13 mouse cellular contexts compared by ENCODE assay signal in the genomic region with DNA sequence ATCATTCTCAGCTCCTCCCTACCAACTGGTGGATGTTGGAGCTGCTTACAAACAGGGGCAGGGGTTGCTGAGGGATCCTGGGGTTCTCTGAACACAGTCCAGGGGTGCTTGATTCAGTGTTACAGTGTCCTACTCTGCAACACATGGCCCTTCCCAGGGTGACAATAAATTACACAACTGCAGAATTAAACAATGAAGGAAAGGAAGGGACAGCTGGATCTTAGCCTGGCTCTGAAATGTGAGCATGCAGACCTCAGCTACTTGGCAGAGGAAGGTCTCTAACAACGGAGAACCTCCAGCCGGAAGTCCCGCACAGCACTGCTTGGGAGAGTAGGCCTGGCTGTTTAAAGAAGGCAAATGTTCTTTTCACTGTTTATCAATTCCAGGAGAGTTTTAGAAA. TPM values are rescaled to one million over a fixed set of nuclear protein-coding genes. Genes with fewer than 3 reads are reported as not detected.
DNase-seq lines count a peak whose midpoint lies in the region; ATAC-seq and TF ChIP-seq lines count a peak whose summit lies in the region.
"Had no signal": no experiment of that assay in that cellular context is flagged by ENCODE, and none has a peak within 500 bp of the region (broad histone marks: within the 10 kb centered on the region; RNA-seq: fewer than 3 reads in every experiment).

No protein-coding gene starts in this region.

- H3K4me1 ChIP-seq in lung, embryonic 14.5 days (ENCODE audit: insufficient read depth) = no peaks in the 10 kb centered on the region
- H3K4me1 ChIP-seq in lung, adult 2 months (ENCODE audit: control insufficient read depth, insufficient read depth, low read length) = peaks cover 5% of the 10 kb centered on the region
- 0 out of 2 replicates have a peak, but pooled peaks cover 3% of the 10 kb centered on the region for H3K4me1 ChIP-seq in stomach, postnatal 0 days (replicated peaks; ENCODE audit: control insufficient read depth, insufficient read depth)

- TF ChIP-seq EP300 in stomach, postnatal 0 days (optimal IDR thresholded peaks at IDR 0.05) = no peak

- no peak for TF ChIP-seq CTCF in gastrocnemius, adult 2 months (IDR thresholded peaks at IDR 0.05)
- TF ChIP-seq CTCF in lung, embryonic 14.5 days (IDR thresholded peaks at IDR 0.05; ENCODE audit: low read depth) = no peak
- no peak for TF ChIP-seq CTCF in lung, adult 2 months (IDR thresholded peaks at IDR 0.05; ENCODE audit: insufficient read depth, low read length)
- TF ChIP-seq CTCF in stomach, postnatal 0 days (IDR thresholded peaks at IDR 0.05; ENCODE audit: low read depth) = no peak

- no peak for TF ChIP-seq POLR2A in lung, adult 2 months (IDR thresholded peaks at IDR 0.05; ENCODE audit: borderline replicate concordance, extremely low read depth, low read depth, low read length)

- no peak for ATAC-seq in lung, embryonic 14.5 days (ENCODE audit: insufficient read depth)
- ATAC-seq in stomach, postnatal 0 days (ENCODE audit: low FRiP score, low TSS enrichment) = peak; percentile 53; the same call in 1 of the 2 replicates
- no peak for ATAC-seq in erythroblast, adult 5-6 weeks (replicated peaks; ENCODE audit: low FRiP score, poor library complexity, severe bottlenecking)
- ATAC-seq: midbrain, embryonic 16.5 days had no signal

- H3K9ac ChIP-seq in lung, embryonic 14.5 days = no peak overlapping the region
- H3K9ac ChIP-seq in stomach, postnatal 0 days (ENCODE audit: low read length) = no peak overlapping the region
- H3K9ac ChIP-seq: embryonic facial prominence, embryonic 15.5 days; liver, embryonic 14.5 days had no signal

- 49% methylated on average over 3 of the region's 3 CpGs for WGBS in lung, embryonic 14.5 days
- WGBS in lung, adult 2 months = 43% methylated on average over 3 of the region's 3 CpGs
- 35% methylated on average over 3 of the region's 3 CpGs for WGBS in stomach, postnatal 0 days

- intact Hi-C loops in gastrocnemius, adult 2 months (cut with DNase I) = no loop called here

- peak overlapping the region; percentile 24 for H3K27ac ChIP-seq in gastrocnemius, adult 2 months
- H3K27ac ChIP-seq in lung, embryonic 14.5 days (ENCODE audit: low read depth) = peak overlapping the region; percentile 8; the same call in 1 of the 2 replicates
- H3K27ac ChIP-seq in stomach, postnatal 0 days (replicated peaks) = peak overlapping the region; percentile 69
- H3K27ac ChIP-seq: embryonic facial prominence, embryonic 15.5 days; liver, embryonic 14.5 days had no signal

- no peaks in the 10 kb centered on the region for H3K27me3 ChIP-seq in lung, embryonic 14.5 days (ENCODE audit: insufficient read depth, low read length)
- no peaks in the 10 kb centered on the region for H3K27me3 ChIP-seq in stomach, postnatal 0 days (ENCODE audit: control insufficient read depth, insufficient read depth, low read length)
- H3K27me3 ChIP-seq: embryonic facial prominence, embryonic 15.5 days had no signal

- H3K4me2 ChIP-seq in lung, embryonic 14.5 days = no peak overlapping the region
- H3K4me2 ChIP-seq in stomach, postnatal 0 days (replicated peaks; ENCODE audit: low read depth) = no peak overlapping the region
- H3K4me2 ChIP-seq: embryonic facial prominence, embryonic 15.5 days had no signal

- DNase-seq in gastrocnemius, adult 2 months = no peak
- no peak for DNase-seq in gastrocnemius, postnatal 25 days
- DNase-seq in lung, embryonic 14.5 days = peak; percentile 31
- no peak for DNase-seq in lung, adult 2 months
- peak; percentile 39 for DNase-seq in kidney, postnatal 14 days
- DNase-seq in stomach, postnatal 0 days (ENCODE audit: low spot score) = no peak
- DNase-seq in cerebellum, adult 9-10 months = no peak
- DNase-seq: retina, postnatal 1 day had no signal

- H3K4me3 ChIP-seq in gastrocnemius, adult 2 months = no peak overlapping the region
- H3K4me3 ChIP-seq in lung, embryonic 14.5 days (ENCODE audit: low read depth, low read length) = no peak overlapping the region
- no peak overlapping the region for H3K4me3 ChIP-seq in lung, adult 2 months (replicated peaks; ENCODE audit: extremely low read depth, low read depth, low read length)
- no peak overlapping the region for H3K4me3 ChIP-seq in stomach, postnatal 0 days (ENCODE audit: low read depth, low read length)
- H3K4me3 ChIP-seq: embryonic facial prominence, embryonic 15.5 days had no signal

- H3K9me3 ChIP-seq in lung, embryonic 14.5 days (ENCODE audit: low read depth, low read length) = no peaks in the 10 kb centered on the region
- no peaks in the 10 kb centered on the region for H3K9me3 ChIP-seq in stomach, postnatal 0 days (ENCODE audit: control insufficient read depth, low read length)
- H3K9me3 ChIP-seq: embryonic facial prominence, embryonic 15.5 days had no signal

- no peaks in the 10 kb centered on the region for H3K36me3 ChIP-seq in lung, embryonic 14.5 days (ENCODE audit: insufficient read depth)
- H3K36me3 ChIP-seq in stomach, postnatal 0 days (ENCODE audit: control insufficient read depth, insufficient read depth, low read length) = no peaks in the 10 kb centered on the region
- H3K36me3 ChIP-seq: embryonic facial prominence, embryonic 15.5 days had no signal

RNA-seq across cellular contexts. Expression of gene Gnao1, which starts 20.9 kb away (rescaled TPM):
- 1 to 10 TPM; 7.5 to 7.7 TPM for total RNA-seq in gastrocnemius, adult 2 months (2021)
- total RNA-seq in gastrocnemius, postnatal 25 days (2021) = 10 to 100 TPM in 1 of 2 experiments, 1 to 10 TPM in 1; 9.7 to 10.7 TPM
- 1.8 and 2.4 TPM in 2 replicates for polyA plus RNA-seq in lung, embryonic 14.5 days (2014; fragmentation: Nextera tagmentation; extraction: Ambion mirVana)
- 31.8 and 38.4 TPM in 2 replicates for polyA plus RNA-seq in lung, adult 2 months (2012; rRNA removed)
- 7.2 and 9.5 TPM in 2 replicates for polyA plus RNA-seq in stomach, postnatal 0 days (2015; fragmentation: Nextera tagmentation; extraction: Ambion mirVana)
- total RNA-seq in erythroblast, adult 5-6 weeks (2015; ENCODE audit: low replicate concordance) = not detected in 2 replicates
- not detected in 2 replicates for total RNA-seq in erythroblast, adult 5-6 weeks (2017; ENCODE audit: low replicate concordance)
- total RNA-seq: granulocyte monocyte progenitor cell, adult 5-6 weeks had no signal

Comparison
In these comparisons a context has a peak if more than half of its experiments do, and no peak if none do; other contexts are left out.
1. DNase-seq: peak in lung, embryonic 14.5 days (single experiment) and kidney, postnatal 14 days (single experiment); none in gastrocnemius, adult 2 months (single experiment), gastrocnemius, postnatal 25 days (single experiment), lung, adult 2 months (single experiment), stomach, postnatal 0 days (single experiment) and cerebellum, adult 9-10 months (single experiment).
2. H3K27ac ChIP-seq: peak in every context shown above with its lines; median percentile 69 in stomach, postnatal 0 days; 24 in gastrocnemius, adult 2 months; 8 in lung, embryonic 14.5 days.
3. RNA of gene Gnao1, which starts 20.9 kb away (total RNA-seq): 9.7 to 10.7 TPM in gastrocnemius, postnatal 25 days and 7.5 to 7.7 TPM in gastrocnemius, adult 2 months; not detected in erythroblast, adult 5-6 weeks; every median in the first group is over 4 times any median in the second.